Mouse (Mus musculus) left cerebral cortex, adult 9 months (tissue): Measurements from ENCODE around the gene Barhl1.

ENCODE experiments used
- DNase-seq, 2 experiments: peaks; one replicate each; pipeline ENCODE4 v3.0.0; 2022; ENCODE audit warnings: low spot score in 2 of 2

Barhl1 gene

GRCm38 (mm10) chr2:28863857-28864256 lies 52.6 kb downstream of the Barhl1 start:
- no peak for DNase-seq

GRCm38 (mm10) chr2:28860678-28861423 lies 55.6 kb downstream of the Barhl1 start:
- no peak for DNase-seq

- DNase-seq = no peak
Observed at GRCm38 (mm10) chr2:28859303-28859702, 57.2 kb downstream of the Barhl1 start.
